Mouse (Mus musculus) neural tube, embryonic 15.5 days (tissue): ENCODE data around the gene Trmt2a. TPM values are rescaled to one million over a fixed set of nuclear protein-coding genes. Genes with fewer than 3 reads are reported as not detected.

ENCODE experiments used
- ATAC-seq: fragments of 200-750 bp; cut with Nextera tagmentation; 2 replicates; pipeline ENCODE4 v1.8.0; 2017; ENCODE audit warnings: mild to moderate bottlenecking, moderate TSS enrichment, moderate library complexity; ENCODE audit not compliant: low FRiP score
- H3K27ac ChIP-seq: fragments of 300-500 bp; sonication (generic); replicated peaks from 2 replicates; pipeline ENCODE4 v1.5.1; 2015; ENCODE audit warnings: mild to moderate bottlenecking, inconsistent platforms
- H3K27me3 ChIP-seq: fragments of 300-500 bp; sonication (generic); replicated peaks from 2 replicates; pipeline ENCODE4 v1.6.1; 2015; ENCODE audit warnings: inconsistent platforms
- H3K36me3 ChIP-seq: fragments of 300-500 bp; sonication (generic); 2 replicates; pipeline ENCODE4 v1.6.1; 2015; ENCODE audit warnings: inconsistent platforms
- H3K4me1 ChIP-seq: fragments of 300-500 bp; sonication (generic); 2 replicates; pipeline ENCODE4 v1.6.1; 2015; ENCODE audit warnings: inconsistent platforms
- H3K4me2 ChIP-seq: fragments of 300-500 bp; sonication (generic); 2 replicates; pipeline ENCODE4 v1.6.1; 2015; ENCODE audit warnings: inconsistent platforms, mild to moderate bottlenecking, moderate library complexity
- H3K4me3 ChIP-seq: fragments of 300-500 bp; sonication (generic); replicated peaks from 2 replicates; pipeline ENCODE4 v1.5.1; 2015; ENCODE audit warnings: mild to moderate bottlenecking, inconsistent platforms
- H3K9ac ChIP-seq: fragments of 300-500 bp; sonication (generic); replicated peaks from 2 replicates; pipeline ENCODE4 v1.6.1; 2015; ENCODE audit warnings: mild to moderate bottlenecking, inconsistent platforms
- H3K9me3 ChIP-seq: fragments of 300-500 bp; sonication (generic); replicated peaks from 2 replicates; pipeline ENCODE4 v1.6.1; 2016; ENCODE audit warnings: inconsistent platforms
- WGBS: fragments of 180-500 bp; shearing (Covaris S2); methylation state at CpG from one replicate; pipeline ENCODE4 v1.1.7; 2015; ENCODE audit warnings: mixed read lengths; 5-methylcytosine and 5-hydroxymethylcytosine counted together
- polyA plus RNA-seq: library from polyadenylated mRNA; unstranded; fragments of >200 nt; fragmentation: Nextera tagmentation; extraction: Ambion mirVana; gene quantifications from 2 replicates; pipeline ENCODE4 v1.2.1, GENCODE M21; 2015

Trmt2a gene
- polyA plus RNA-seq, 1 experiment from 2014 or later: 97.1 TPM

- Histone ChIP-seq H3K36me3 (peaks cover 33% of the 10 kb centered on the region), H3K27ac (no peak overlapping the region), H3K9ac (no peak overlapping the region), H3K9me3 (no peaks in the 10 kb centered on the region), H3K4me1 (peaks cover 18% of the 10 kb centered on the region), H3K27me3 (no peaks in the 10 kb centered on the region), H3K4me3 (no peak overlapping the region), H3K4me2 (no peak overlapping the region)
- ATAC-seq: peak; percentile 22; the same call in 1 of the 2 replicates
- WGBS: 59% methylated on average over 8 of the region's 8 CpGs
Observed at GRCm38 (mm10) chr16:18220001-18220400, 28.5 kb upstream of the Trmt2a start.

DNA sequence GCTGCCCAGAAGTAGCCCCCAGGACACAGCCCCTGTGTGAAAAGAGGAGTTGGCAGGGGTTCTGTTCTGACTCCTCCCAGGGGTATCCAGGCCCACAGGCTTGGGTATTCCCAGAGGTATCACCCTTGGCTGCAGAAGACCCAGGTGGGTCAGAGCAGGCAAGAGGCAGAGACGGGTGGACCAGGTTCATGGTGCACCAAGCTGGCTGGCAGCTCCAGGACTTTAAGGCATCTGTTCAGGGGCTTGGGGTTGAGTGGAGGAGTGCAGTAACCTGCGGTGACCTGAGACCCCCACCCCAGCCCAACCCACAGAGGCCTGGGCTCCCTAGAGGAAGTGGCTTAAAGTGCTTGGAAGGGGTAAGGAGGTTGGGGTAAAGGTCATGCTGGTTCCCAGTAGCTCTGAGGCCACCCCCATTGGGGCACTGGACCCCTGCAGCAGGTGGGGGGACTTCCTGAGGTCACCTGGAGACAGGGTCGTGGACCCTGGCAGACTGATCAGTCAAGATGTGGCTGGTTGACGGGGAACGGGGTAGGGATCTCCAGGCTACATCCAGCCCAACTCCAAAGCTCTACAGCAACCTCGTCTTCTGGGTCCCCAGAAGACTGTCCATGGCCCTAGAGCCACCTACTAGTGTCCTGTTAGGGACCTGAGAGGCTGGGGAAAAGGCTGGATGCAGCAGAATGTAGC, 27.5 kb upstream of the Trmt2a start:
- Histone ChIP-seq H3K9me3 (no peaks in the 10 kb centered on the region), H3K4me2 (no peak overlapping the region), H3K9ac (no peak overlapping the region), H3K4me3 (no peak overlapping the region), H3K27ac (no peak overlapping the region), H3K27me3 (no peaks in the 10 kb centered on the region), H3K36me3 (peaks cover 43% of the 10 kb centered on the region), H3K4me1 (peaks cover 10% of the 10 kb centered on the region)
- ATAC-seq: no peak
- WGBS: 95% methylated on average over 6 of the region's 6 CpGs

- WGBS: 79% methylated on average over 11 of the region's 11 CpGs
- no peaks in the 10 kb centered on the region for H3K27me3 ChIP-seq
- ATAC-seq: no peak
Observed at GRCm38 (mm10) chr16:18221543-18221898, 27.0 kb upstream of the Trmt2a start.

DNA sequence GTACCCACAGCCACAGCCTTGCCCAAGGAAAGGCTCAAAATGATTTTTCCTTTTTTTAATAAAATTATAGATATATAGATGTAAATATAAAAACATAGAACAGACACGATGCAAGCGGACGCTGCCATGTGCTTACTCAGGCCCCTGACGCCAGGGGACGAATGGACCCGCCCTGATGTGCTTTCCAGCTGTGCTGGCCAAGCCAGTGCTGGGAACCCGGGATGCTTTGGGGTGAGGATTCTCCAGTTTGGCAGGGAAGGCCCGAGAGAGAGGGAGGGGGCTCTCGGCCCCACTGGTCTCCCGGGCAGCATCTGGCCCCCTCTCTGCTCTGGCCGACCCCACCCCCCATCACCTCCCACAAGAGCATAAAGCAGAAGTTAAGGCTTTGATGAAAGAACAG, 26.3 kb upstream of the Trmt2a start:
- no peak for ATAC-seq
- no peak overlapping the region for H3K4me2 ChIP-seq
- WGBS: 91% methylated on average over 11 of the region's 11 CpGs
- H3K4me1 ChIP-seq: peaks cover 9% of the 10 kb centered on the region
- H3K9me3 ChIP-seq: no peaks in the 10 kb centered on the region
- no peak overlapping the region for H3K27ac ChIP-seq
- no peaks in the 10 kb centered on the region for H3K27me3 ChIP-seq
- H3K9ac ChIP-seq: no peak overlapping the region
- H3K4me3 ChIP-seq: no peak overlapping the region
- peaks cover 53% of the 10 kb centered on the region for H3K36me3 ChIP-seq

More at GRCm38 (mm10) chr16:18221543-18221898, 27.0 kb upstream of the Trmt2a start:
- Histone ChIP-seq H3K36me3 (peaks cover 48% of the 10 kb centered on the region), H3K9me3 (no peaks in the 10 kb centered on the region), H3K9ac (no peak overlapping the region), H3K4me2 (no peak overlapping the region), H3K27ac (no peak overlapping the region), H3K4me1 (peaks cover 9% of the 10 kb centered on the region), H3K4me3 (no peak overlapping the region)

DNA sequence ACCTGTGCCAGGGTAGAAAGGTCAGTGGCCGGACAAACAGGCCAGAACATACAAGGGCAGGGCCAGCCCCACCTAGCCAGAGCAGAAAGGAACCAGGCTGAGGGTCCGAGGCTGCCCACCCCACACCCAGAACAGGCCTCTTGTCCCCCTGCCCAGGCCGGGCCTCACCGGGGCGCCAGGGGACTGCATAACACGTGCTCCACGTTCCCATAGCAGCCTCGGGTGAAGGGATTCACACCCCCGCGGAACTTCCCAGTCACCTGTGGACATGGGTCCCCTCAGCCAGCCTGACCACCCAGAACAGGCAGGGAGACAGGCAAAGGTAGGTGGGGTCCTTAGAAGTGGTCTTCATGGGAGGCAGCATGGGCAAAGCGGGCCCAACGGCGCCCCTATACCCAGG, 21.3 kb upstream of the Trmt2a start:
- peaks cover 37% of the 10 kb centered on the region for H3K4me1 ChIP-seq
- 94% methylated on average over 13 of the region's 13 CpGs for WGBS
- no peak overlapping the region for H3K4me3 ChIP-seq
- H3K27ac ChIP-seq: no peak overlapping the region
- H3K36me3 ChIP-seq: peaks cover 58% of the 10 kb centered on the region
- no peaks in the 10 kb centered on the region for H3K9me3 ChIP-seq
- no peaks in the 10 kb centered on the region for H3K27me3 ChIP-seq
- H3K9ac ChIP-seq: no peak overlapping the region
- ATAC-seq: no peak
- no peak overlapping the region for H3K4me2 ChIP-seq

GRCm38 (mm10) chr16:18227897-18228422, 20.5 kb upstream of the Trmt2a start:
- H3K27me3 ChIP-seq: no peaks in the 10 kb centered on the region
- ATAC-seq: no peak
- H3K4me1 ChIP-seq: peaks cover 38% of the 10 kb centered on the region
- no peak overlapping the region for H3K27ac ChIP-seq
- H3K9ac ChIP-seq: no peak overlapping the region
- H3K36me3 ChIP-seq: peaks cover 51% of the 10 kb centered on the region
- 95% methylated on average over 20 of the region's 20 CpGs for WGBS
- no peaks in the 10 kb centered on the region for H3K9me3 ChIP-seq
- H3K4me3 ChIP-seq: no peak overlapping the region
- no peak overlapping the region for H3K4me2 ChIP-seq

GRCm38 (mm10) chr16:18228856-18229255, 19.6 kb upstream of the Trmt2a start:
- no peak overlapping the region for H3K4me2 ChIP-seq
- H3K27me3 ChIP-seq: no peaks in the 10 kb centered on the region
- H3K9ac ChIP-seq: no peak overlapping the region
- no peak for ATAC-seq
- H3K27ac ChIP-seq: peak overlapping the region; percentile 23; the same call in 1 of the 2 replicates
- peaks cover 42% of the 10 kb centered on the region for H3K36me3 ChIP-seq
- peaks cover 47% of the 10 kb centered on the region for H3K4me1 ChIP-seq
- WGBS: 85% methylated on average over 4 of the region's 4 CpGs
- H3K4me3 ChIP-seq: no peak overlapping the region
- H3K9me3 ChIP-seq: no peaks in the 10 kb centered on the region

DNA sequence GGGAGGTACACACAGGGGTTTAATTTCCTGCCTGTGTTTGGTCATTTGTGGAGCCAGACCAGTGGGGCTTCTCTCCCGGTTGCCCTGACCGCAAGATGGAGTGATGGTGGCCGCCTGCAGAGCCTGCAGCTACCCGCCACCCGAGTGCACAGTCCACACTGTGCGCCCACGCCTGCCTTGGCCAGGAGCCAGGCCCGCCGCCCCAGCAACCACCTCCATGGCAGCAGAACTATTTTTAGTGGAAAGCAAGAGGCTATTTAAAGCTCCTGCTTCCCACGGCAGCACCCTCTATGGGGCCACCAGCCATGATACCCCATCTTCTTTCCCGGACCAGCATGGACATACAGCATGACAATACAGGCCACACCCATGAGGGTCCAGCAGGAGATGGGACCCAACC, 18.9 kb upstream of the Trmt2a start:
- Histone ChIP-seq H3K27me3 (no peaks in the 10 kb centered on the region), H3K27ac (0 out of 2 replicates have a peak overlapping the region, but pooled peaks have one; percentile 33), H3K9ac (no peak overlapping the region), H3K36me3 (peaks cover 34% of the 10 kb centered on the region), H3K4me3 (no peak overlapping the region), H3K4me2 (peak overlapping the region; percentile 20; the same call in 1 of the 2 replicates), H3K9me3 (no peaks in the 10 kb centered on the region), H3K4me1 (peaks cover 53% of the 10 kb centered on the region)
- ATAC-seq: no peak
- 64% methylated on average over 11 of the region's 11 CpGs for WGBS

GRCm38 (mm10) chr16:18230617-18231016, 17.9 kb upstream of the Trmt2a start:
- H3K27me3 ChIP-seq: no peaks in the 10 kb centered on the region
- ATAC-seq: no peak
- peaks cover 56% of the 10 kb centered on the region for H3K4me1 ChIP-seq
- no peaks in the 10 kb centered on the region for H3K9me3 ChIP-seq
- no peak overlapping the region for H3K27ac ChIP-seq
- no peak overlapping the region for H3K4me2 ChIP-seq
- H3K4me3 ChIP-seq: no peak overlapping the region
- no peak overlapping the region for H3K9ac ChIP-seq
- H3K36me3 ChIP-seq: peaks cover 24% of the 10 kb centered on the region
- WGBS: 96% methylated on average over 6 of the region's 6 CpGs

GRCm38 (mm10) chr16:18231047-18231446, 17.4 kb upstream of the Trmt2a start:
- ATAC-seq: no peak
- 94% methylated on average over 3 of the region's 3 CpGs for WGBS
- no peak overlapping the region for H3K4me3 ChIP-seq
- H3K4me1 ChIP-seq: peaks cover 60% of the 10 kb centered on the region
- H3K36me3 ChIP-seq: peaks cover 20% of the 10 kb centered on the region
- no peak overlapping the region for H3K27ac ChIP-seq
- H3K4me2 ChIP-seq: no peak overlapping the region
- H3K9ac ChIP-seq: no peak overlapping the region
- H3K27me3 ChIP-seq: no peaks in the 10 kb centered on the region
- H3K9me3 ChIP-seq: no peaks in the 10 kb centered on the region

DNA sequence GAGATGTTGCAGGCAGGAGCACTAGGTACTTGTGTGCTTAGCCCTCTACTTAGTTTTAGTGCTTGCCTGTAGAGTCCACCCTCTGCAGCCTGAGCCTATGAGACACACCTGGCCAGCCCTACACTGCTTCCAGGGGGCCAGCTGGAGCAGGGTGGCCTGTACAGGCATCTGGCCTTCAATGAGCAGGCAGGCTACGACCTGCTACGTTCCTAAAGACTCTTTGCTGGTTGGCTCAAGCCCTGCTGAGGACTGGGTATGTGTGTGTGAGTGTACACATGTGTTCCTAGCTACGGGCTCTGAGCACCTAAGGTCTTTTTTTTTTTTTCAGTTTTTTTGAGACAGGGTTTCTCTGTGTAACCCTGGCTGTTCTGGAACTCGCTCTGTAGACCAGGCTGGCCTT, 17.0 kb upstream of the Trmt2a start:
- Histone ChIP-seq H3K27me3 (no peaks in the 10 kb centered on the region), H3K27ac (no peak overlapping the region), H3K4me2 (no peak overlapping the region), H3K9me3 (no peaks in the 10 kb centered on the region), H3K4me1 (peaks cover 64% of the 10 kb centered on the region), H3K4me3 (no peak overlapping the region), H3K9ac (no peak overlapping the region), H3K36me3 (peaks cover 16% of the 10 kb centered on the region)
- ATAC-seq: no peak
- 90% methylated on average over 4 of the region's 4 CpGs for WGBS

GRCm38 (mm10) chr16:18233451-18233850, 15.0 kb upstream of the Trmt2a start:
- H3K9me3 ChIP-seq: no peaks in the 10 kb centered on the region
- H3K27ac ChIP-seq: no peak overlapping the region
- H3K4me2 ChIP-seq: peak overlapping the region; percentile 91
- WGBS: 65% methylated on average over 1 of the region's 1 CpGs
- no peak for ATAC-seq
- H3K9ac ChIP-seq: peak overlapping the region; percentile 94
- no peaks in the 10 kb centered on the region for H3K27me3 ChIP-seq
- peak overlapping the region; percentile 86 for H3K4me3 ChIP-seq
- peaks cover 67% of the 10 kb centered on the region for H3K4me1 ChIP-seq
- H3K36me3 ChIP-seq: peaks cover 11% of the 10 kb centered on the region; the same call in 1 of the 2 replicates
